Mouse (Mus musculus): ENCODE results near the gene Gpr132. TPM values are rescaled to one million over a fixed set of nuclear protein-coding genes. Genes with fewer than 3 reads are reported as not detected.
"Not testable (repeated sequence)": the region's sequence is repeated elsewhere in the genome, so short reads cannot be mapped to it uniquely, and the experiment has no call there.

The Gpr132 gene
- total and polyA plus RNA-seq, 3 experiments = 5.4 to 6.5 TPM; not detected in 1

- Histone ChIP-seq H3K27ac (ENCODE audit: control insufficient read depth, low read depth, low read length) (no peak overlapping the region), H3K79me2 (ENCODE audit: control insufficient read depth, insufficient read depth, low read length, poor library complexity) (peaks cover 38% of the 10 kb centered on the region), H3K4me1 (ENCODE audit: control insufficient read depth in 1 of 2, insufficient read depth in 2 of 2, low read length in 2 of 2) (peaks cover 17 to 19% of the 10 kb centered on the region in 2 experiments), H3K4me3 (ENCODE audit: control insufficient read depth in 1 of 2, insufficient read depth in 1 of 2, low read depth in 2 of 2, low read length in 2 of 2) (no peak overlapping the region), H3K27me3 (ENCODE audit: control insufficient read depth in 1 of 2, insufficient read depth in 2 of 2, low read length in 2 of 2) (no peaks in the 10 kb centered on the region), H3K9me3 (replicated peaks; ENCODE audit: insufficient read depth, low read length) (no peaks in the 10 kb centered on the region), H3K36me3 (ENCODE audit: control insufficient read depth in 1 of 2, insufficient read depth in 2 of 2, low read length in 2 of 2) (peaks cover 25 to 35% of the 10 kb centered on the region in 2 experiments), H3K9ac (ENCODE audit: control insufficient read depth, low read depth, low read length, poor library complexity, severe bottlenecking) (no peak overlapping the region)
- TF ChIP-seq POLR2AphosphoS5 (IDR thresholded peaks at IDR 0.05; ENCODE audit: borderline replicate concordance, low read depth, low read length) = 0 out of 2 replicates have a peak, but pooled peaks have one; percentile 12
- no peak for TF ChIP-seq CHD1 (IDR thresholded peaks at IDR 0.05; ENCODE audit: low read depth, low read length)
- no peak for TF ChIP-seq MAFK (IDR thresholded peaks at IDR 0.05; ENCODE audit: borderline replicate concordance, low read depth, low read length)
- TF ChIP-seq ZNF384 (IDR thresholded peaks at IDR 0.05; ENCODE audit: low read depth, low read length) = no peak
- TF ChIP-seq HCFC1 (IDR thresholded peaks at IDR 0.05; ENCODE audit: low read depth, low read length) = no peak
- TF ChIP-seq SMC3 (IDR thresholded peaks at IDR 0.05; ENCODE audit: low read depth, low read length) = no peak
- no peak for TF ChIP-seq ETS1 (IDR thresholded peaks at IDR 0.05; ENCODE audit: low read depth, low read length)
- no peak for TF ChIP-seq MXI1 (IDR thresholded peaks at IDR 0.05; ENCODE audit: low read depth, low read length)
- TF ChIP-seq CHD2 (IDR thresholded peaks at IDR 0.05; ENCODE audit: low read length) = no peak
- TF ChIP-seq POLR2A (IDR thresholded peaks at IDR 0.05; ENCODE audit: control insufficient read depth in 1 of 2, insufficient read depth in 1 of 2, low read depth in 1 of 2, low read length in 2 of 2, poor library complexity in 1 of 2) = peak in 1 of 2 experiments; percentile 50; a peak in 2 of 4 replicates
- TF ChIP-seq MYC (IDR thresholded peaks at IDR 0.05; ENCODE audit: low read depth, low read length) = no peak
- no peak for TF ChIP-seq JUND (IDR thresholded peaks at IDR 0.05; ENCODE audit: low read depth, low read length)
- TF ChIP-seq GABPA (IDR thresholded peaks at IDR 0.05; ENCODE audit: low read depth, low read length) = no peak
- DNase-seq (ENCODE audit: low read depth, low spot score) = peak; percentile 39
These were observed 48.9 kb downstream of the Gpr132 start for GRCm38 (mm10) chr12:112819057-112819662.

GRCm38 (mm10) chr12:112816866-112817265, 51.2 kb downstream of the Gpr132 start:
- not testable (repeated sequence) for H3K9me3 ChIP-seq (replicated peaks; ENCODE audit: insufficient read depth, low read length); H3K4me1 ChIP-seq (ENCODE audit: control insufficient read depth in 1 of 2, insufficient read depth in 2 of 2, low read length in 2 of 2)

GRCm38 (mm10) chr12:112816294-112816693, 51.7 kb downstream of the Gpr132 start:
- Histone ChIP-seq H3K79me2 (ENCODE audit: control insufficient read depth, insufficient read depth, low read length, poor library complexity) (peaks cover 11% of the 10 kb centered on the region), H3K27ac (ENCODE audit: control insufficient read depth, low read depth, low read length) (no peak overlapping the region), H3K36me3 (ENCODE audit: control insufficient read depth in 1 of 2, insufficient read depth in 2 of 2, low read length in 2 of 2) (peaks cover 0 to 17% of the 10 kb centered on the region in 2 experiments; a peak in 2 of 4 replicates), H3K27me3 (ENCODE audit: control insufficient read depth in 1 of 2, insufficient read depth in 2 of 2, low read length in 2 of 2) (no peaks in the 10 kb centered on the region), H3K9me3 (replicated peaks; ENCODE audit: insufficient read depth, low read length) (no peaks in the 10 kb centered on the region), H3K4me3 (ENCODE audit: control insufficient read depth in 1 of 2, insufficient read depth in 1 of 2, low read depth in 2 of 2, low read length in 2 of 2) (no peak overlapping the region), H3K4me1 (ENCODE audit: control insufficient read depth in 1 of 2, insufficient read depth in 2 of 2, low read length in 2 of 2) (no peaks in the 10 kb centered on the region; a peak in 1 of 4 replicates), H3K9ac (ENCODE audit: control insufficient read depth, low read depth, low read length, poor library complexity, severe bottlenecking) (no peak overlapping the region)
- TF ChIP-seq GATA1 (IDR thresholded peaks at IDR 0.05; ENCODE audit: low read depth, low read length) = 0 out of 2 replicates have a peak, but pooled peaks have one; percentile 21
- TF ChIP-seq ZKSCAN1 (IDR thresholded peaks at IDR 0.05; ENCODE audit: low read depth, low read length) = no peak
- TF ChIP-seq MAZ (IDR thresholded peaks at IDR 0.05; ENCODE audit: low read depth, low read length) = no peak
- peak; percentile 57; the same call in 1 of the 2 replicates for TF ChIP-seq TBP (IDR thresholded peaks at IDR 0.05; ENCODE audit: low read depth, low read length)
- TF ChIP-seq CHD1 (IDR thresholded peaks at IDR 0.05; ENCODE audit: low read depth, low read length) = no peak
- TF ChIP-seq UBTF (IDR thresholded peaks at IDR 0.05; ENCODE audit: borderline replicate concordance, insufficient read depth, low read depth, low read length) = no peak
- TF ChIP-seq ETS1 (IDR thresholded peaks at IDR 0.05; ENCODE audit: low read depth, low read length) = no peak
- no peak for TF ChIP-seq MYC (IDR thresholded peaks at IDR 0.05; ENCODE audit: low read depth, low read length)
- peak in 1 of 3 experiments; percentile 100; a peak in 2 of 6 replicates for TF ChIP-seq CTCF (IDR thresholded peaks at IDR 0.05 in 2 of 3, conservative IDR thresholded peaks at IDR 0.05 in 1 of 3; ENCODE audit: control insufficient read depth in 1 of 3, insufficient read depth in 1 of 3, low read depth in 2 of 3, low read length in 3 of 3, poor library complexity in 1 of 3, severe bottlenecking in 1 of 3)
- TF ChIP-seq POLR2A (IDR thresholded peaks at IDR 0.05; ENCODE audit: control insufficient read depth in 1 of 2, insufficient read depth in 1 of 2, low read depth in 1 of 2, low read length in 2 of 2, poor library complexity in 1 of 2) = 0 out of 4 replicates have a peak, but pooled peaks of 1 of the 2 experiments have one; percentile 26
- DNase-seq (ENCODE audit: low read depth, low spot score) = peak; percentile 86

More at GRCm38 (mm10) chr12:112816866-112817265, 51.2 kb downstream of the Gpr132 start:
- not testable (repeated sequence) for H3K4me3 ChIP-seq (ENCODE audit: control insufficient read depth in 1 of 2, insufficient read depth in 1 of 2, low read depth in 2 of 2, low read length in 2 of 2); H3K9ac ChIP-seq (ENCODE audit: control insufficient read depth, low read depth, low read length, poor library complexity, severe bottlenecking); H3K27me3 ChIP-seq (ENCODE audit: control insufficient read depth in 1 of 2, insufficient read depth in 2 of 2, low read length in 2 of 2); DNase-seq (ENCODE audit: low read depth, low spot score); H3K27ac ChIP-seq (ENCODE audit: control insufficient read depth, low read depth, low read length)
- peaks cover 17% of the 10 kb centered on the region for H3K79me2 ChIP-seq (ENCODE audit: control insufficient read depth, insufficient read depth, low read length, poor library complexity)
- H3K36me3 ChIP-seq (ENCODE audit: control insufficient read depth in 1 of 2, insufficient read depth in 2 of 2, low read length in 2 of 2) = peaks cover 3 to 22% of the 10 kb centered on the region in 2 experiments

Data from MEL (cell line).